Mouse (Mus musculus): Measurements from ENCODE around the gene Cd81. TPM values are rescaled to one million over a fixed set of nuclear protein-coding genes. Genes with fewer than 3 reads are reported as not detected.
A peak's percentile ranks its signal among the peaks of the same experiment; 100 is the strongest.

The Cd81 gene
- polyA plus RNA-seq, 1 experiment = 255 TPM

GRCm38 (mm10) chr7:143093847-143094246, 41.3 kb downstream of the Cd81 start:
- Histone ChIP-seq H3K27me3 (ENCODE audit: control insufficient read depth, insufficient read depth, low read length) (no peaks in the 10 kb centered on the region), H3K27ac (ENCODE audit: control insufficient read depth, insufficient read depth, low read length) (no peak overlapping the region), H3K4me3 (ENCODE audit: control insufficient read depth, insufficient read depth, low read length) (no peak overlapping the region), H3K4me1 (replicated peaks; ENCODE audit: control insufficient read depth, insufficient read depth, low read length) (no peaks in the 10 kb centered on the region), H3K36me3 (ENCODE audit: control insufficient read depth, insufficient read depth, low read length) (no peaks in the 10 kb centered on the region)
- TF ChIP-seq POLR2A (IDR thresholded peaks at IDR 0.05; ENCODE audit: control insufficient read depth, extremely low read depth, insufficient read depth, low read length, poor library complexity) (no peak), CTCF (IDR thresholded peaks at IDR 0.05; ENCODE audit: borderline replicate concordance, control insufficient read depth, extremely low read depth, insufficient read depth, low read length, poor library complexity) (no peak)
- DNase-seq = no peak
- WGBS = 83% methylated on average over 3 of the region's 3 CpGs

GRCm38 (mm10) chr7:143094592-143095553, 42.3 kb downstream of the Cd81 start, which contains the start of gene Trpm5:
TSS of gene Trpm5 (minus strand) at chr7:143094642.
- H3K27me3 ChIP-seq (ENCODE audit: control insufficient read depth, insufficient read depth, low read length) = no peaks in the 10 kb centered on the region
- DNase-seq = peak; percentile 63
- TF ChIP-seq CTCF (IDR thresholded peaks at IDR 0.05; ENCODE audit: borderline replicate concordance, control insufficient read depth, extremely low read depth, insufficient read depth, low read length, poor library complexity) (peak; percentile 74; the same call in 1 of the 2 replicates), POLR2A (IDR thresholded peaks at IDR 0.05; ENCODE audit: control insufficient read depth, extremely low read depth, insufficient read depth, low read length, poor library complexity) (no peak)

GRCm38 (mm10) chr7:143095554-143095907, 43.0 kb downstream of the Cd81 start:
- no peak overlapping the region for H3K27ac ChIP-seq (ENCODE audit: control insufficient read depth, insufficient read depth, low read length)
- WGBS = 9% methylated on average over 1 of the region's 1 CpGs
- TF ChIP-seq POLR2A (IDR thresholded peaks at IDR 0.05; ENCODE audit: control insufficient read depth, extremely low read depth, insufficient read depth, low read length, poor library complexity) = no peak
- no peak for TF ChIP-seq CTCF (IDR thresholded peaks at IDR 0.05; ENCODE audit: borderline replicate concordance, control insufficient read depth, extremely low read depth, insufficient read depth, low read length, poor library complexity)
- H3K27me3 ChIP-seq (ENCODE audit: control insufficient read depth, insufficient read depth, low read length) = no peaks in the 10 kb centered on the region
- H3K4me3 ChIP-seq (ENCODE audit: control insufficient read depth, insufficient read depth, low read length) = no peak overlapping the region
- no peaks in the 10 kb centered on the region for H3K4me1 ChIP-seq (replicated peaks; ENCODE audit: control insufficient read depth, insufficient read depth, low read length)
- no peaks in the 10 kb centered on the region for H3K36me3 ChIP-seq (ENCODE audit: control insufficient read depth, insufficient read depth, low read length)
- DNase-seq = no peak

More at GRCm38 (mm10) chr7:143094592-143095553, 42.3 kb downstream of the Cd81 start, which contains the start of gene Trpm5:
- Histone ChIP-seq H3K4me3 (ENCODE audit: control insufficient read depth, insufficient read depth, low read length) (no peak within 1 kb of the TSS), H3K27ac (ENCODE audit: control insufficient read depth, insufficient read depth, low read length) (no peak within 1 kb of the TSS), H3K36me3 (ENCODE audit: control insufficient read depth, insufficient read depth, low read length) (no peaks in the 10 kb centered on the region), H3K4me1 (replicated peaks; ENCODE audit: control insufficient read depth, insufficient read depth, low read length) (no peaks in the 10 kb centered on the region)
- WGBS = 65% methylated on average over 10 of the region's 10 CpGs

- Histone ChIP-seq H3K27me3 (ENCODE audit: control insufficient read depth, insufficient read depth, low read length) (no peaks in the 10 kb centered on the region), H3K36me3 (ENCODE audit: control insufficient read depth, insufficient read depth, low read length) (no peaks in the 10 kb centered on the region), H3K4me1 (replicated peaks; ENCODE audit: control insufficient read depth, insufficient read depth, low read length) (no peaks in the 10 kb centered on the region), H3K27ac (ENCODE audit: control insufficient read depth, insufficient read depth, low read length) (no peak overlapping the region), H3K4me3 (ENCODE audit: control insufficient read depth, insufficient read depth, low read length) (no peak overlapping the region)
- TF ChIP-seq CTCF (IDR thresholded peaks at IDR 0.05; ENCODE audit: borderline replicate concordance, control insufficient read depth, extremely low read depth, insufficient read depth, low read length, poor library complexity) (no peak), POLR2A (IDR thresholded peaks at IDR 0.05; ENCODE audit: control insufficient read depth, extremely low read depth, insufficient read depth, low read length, poor library complexity) (no peak)
- WGBS = 12% methylated on average over 4 of the region's 4 CpGs
- DNase-seq = no peak
These were observed 48.2 kb downstream of the Cd81 start for GRCm38 (mm10) chr7:143100759-143101158.

GRCm38 (mm10) chr7:143105258-143105897, 52.8 kb downstream of the Cd81 start:
- Histone ChIP-seq H3K27ac (ENCODE audit: control insufficient read depth, insufficient read depth, low read length) (no peak overlapping the region), H3K27me3 (ENCODE audit: control insufficient read depth, insufficient read depth, low read length) (no peaks in the 10 kb centered on the region; the same call in 1 of the 2 replicates), H3K4me3 (ENCODE audit: control insufficient read depth, insufficient read depth, low read length) (no peak overlapping the region), H3K36me3 (ENCODE audit: control insufficient read depth, insufficient read depth, low read length) (no peaks in the 10 kb centered on the region), H3K4me1 (replicated peaks; ENCODE audit: control insufficient read depth, insufficient read depth, low read length) (no peaks in the 10 kb centered on the region)
- 78% methylated on average over 11 of the region's 11 CpGs for WGBS
- TF ChIP-seq POLR2A (IDR thresholded peaks at IDR 0.05; ENCODE audit: control insufficient read depth, extremely low read depth, insufficient read depth, low read length, poor library complexity) = no peak
- no peak for TF ChIP-seq CTCF (IDR thresholded peaks at IDR 0.05; ENCODE audit: borderline replicate concordance, control insufficient read depth, extremely low read depth, insufficient read depth, low read length, poor library complexity)
- no peak for DNase-seq

GRCm38 (mm10) chr7:143106062-143106461, 53.5 kb downstream of the Cd81 start, which contains the start of gene Kcnq1:
TSS of gene Kcnq1 (plus strand) at chr7:143106362.
- H3K4me3 ChIP-seq (ENCODE audit: control insufficient read depth, insufficient read depth, low read length) = no peak within 1 kb of the TSS
- no peaks in the 10 kb centered on the region for H3K36me3 ChIP-seq (ENCODE audit: control insufficient read depth, insufficient read depth, low read length)
- TF ChIP-seq POLR2A (IDR thresholded peaks at IDR 0.05; ENCODE audit: control insufficient read depth, extremely low read depth, insufficient read depth, low read length, poor library complexity) = no peak
- TF ChIP-seq CTCF (IDR thresholded peaks at IDR 0.05; ENCODE audit: borderline replicate concordance, control insufficient read depth, extremely low read depth, insufficient read depth, low read length, poor library complexity) = no peak
- no peak within 1 kb of the TSS for H3K27ac ChIP-seq (ENCODE audit: control insufficient read depth, insufficient read depth, low read length)
- H3K27me3 ChIP-seq (ENCODE audit: control insufficient read depth, insufficient read depth, low read length) = no peaks in the 10 kb centered on the region; the same call in 1 of the 2 replicates
- 63% methylated on average over 4 of the region's 4 CpGs for WGBS
- H3K4me1 ChIP-seq (replicated peaks; ENCODE audit: control insufficient read depth, insufficient read depth, low read length) = no peaks in the 10 kb centered on the region
- no peak for DNase-seq
